Mouse (Mus musculus): ENCODE data around the gene Surf2. TPM values are rescaled to one million over a fixed set of nuclear protein-coding genes. Genes with fewer than 3 reads are reported as not detected.

Surf2 gene
- polyA plus RNA-seq (2014; fragmentation: Illumina TruSeq; extraction: RNeasy Lipid Tissue Mini Kit (QIAGEN cat#74804); ENCODE audit: low read depth, low replicate concordance): 10.4 TPM

GRCm38 (mm10) chr2:26915927-26916728 is at the start of gene Surf2, which contains the start of gene Surf1:
Surf2 (plus strand) TSS chr2:26916367.
Surf1 (minus strand) TSS chr2:26916530.

GRCm38 (mm10) chr2:26902467-26903220 is 13.5 kb upstream of the Surf2 start, which contains the start of gene Surf6:
Surf6 (minus strand) TSS chr2:26902879.

GRCm38 (mm10) chr2:26910124-26910993 is 5.8 kb upstream of the Surf2 start, which contains the start of the genes Med22 and Rpl7a:
Med22 (minus strand) TSS chr2:26910677.
Rpl7a (plus strand) TSS chr2:26910764.

GRCm38 (mm10) chr2:26933304-26934055 is 17.3 kb downstream of the Surf2 start, which contains the start of the genes Surf4 and Stkld1:
Surf4 (minus strand) TSS chr2:26933928.
Stkld1 (plus strand) TSS chr2:26934047.

GRCm38 (mm10) chr2:26963923-26964723 is 48.0 kb downstream of the Surf2 start, which contains the start of gene Rexo4:
Rexo4 (minus strand) TSS chr2:26964386.

Other genes starting within 250 kb of the Surf2 start
- not detected for gene Lcn4, start 245.1 kb upstream of the Surf2 start, polyA plus RNA-seq (2014; fragmentation: Illumina TruSeq; extraction: RNeasy Lipid Tissue Mini Kit (QIAGEN cat#74804); ENCODE audit: low read depth, low replicate concordance)
- 5.7 TPM for gene Abo, start 51.4 kb upstream of the Surf2 start, polyA plus RNA-seq (2014; fragmentation: Illumina TruSeq; extraction: RNeasy Lipid Tissue Mini Kit (QIAGEN cat#74804); ENCODE audit: low read depth, low replicate concordance)
- gene Surf6, start 13.5 kb upstream of the Surf2 start, polyA plus RNA-seq (2014; fragmentation: Illumina TruSeq; extraction: RNeasy Lipid Tissue Mini Kit (QIAGEN cat#74804); ENCODE audit: low read depth, low replicate concordance): 11.2 TPM
- gene Med22, start 5.7 kb upstream of the Surf2 start, polyA plus RNA-seq (2014; fragmentation: Illumina TruSeq; extraction: RNeasy Lipid Tissue Mini Kit (QIAGEN cat#74804); ENCODE audit: low read depth, low replicate concordance): 8.1 TPM
- 58.1 TPM for gene Rpl7a, start 5.6 kb upstream of the Surf2 start, polyA plus RNA-seq (2014; fragmentation: Illumina TruSeq; extraction: RNeasy Lipid Tissue Mini Kit (QIAGEN cat#74804); ENCODE audit: low read depth, low replicate concordance)
- 55.3 TPM for gene Surf1, start 163 bp downstream of the Surf2 start, polyA plus RNA-seq (2014; fragmentation: Illumina TruSeq; extraction: RNeasy Lipid Tissue Mini Kit (QIAGEN cat#74804); ENCODE audit: low read depth, low replicate concordance)
- 77.8 TPM for gene Surf4, start 17.6 kb downstream of the Surf2 start, polyA plus RNA-seq (2014; fragmentation: Illumina TruSeq; extraction: RNeasy Lipid Tissue Mini Kit (QIAGEN cat#74804); ENCODE audit: low read depth, low replicate concordance)
- not detected for gene Stkld1, start 17.7 kb downstream of the Surf2 start, polyA plus RNA-seq (2014; fragmentation: Illumina TruSeq; extraction: RNeasy Lipid Tissue Mini Kit (QIAGEN cat#74804); ENCODE audit: low read depth, low replicate concordance)
- gene Rexo4, start 48.0 kb downstream of the Surf2 start, polyA plus RNA-seq (2014; fragmentation: Illumina TruSeq; extraction: RNeasy Lipid Tissue Mini Kit (QIAGEN cat#74804); ENCODE audit: low read depth, low replicate concordance): 56.8 TPM
- gene Adamts13, start 57.0 kb downstream of the Surf2 start, polyA plus RNA-seq (2014; fragmentation: Illumina TruSeq; extraction: RNeasy Lipid Tissue Mini Kit (QIAGEN cat#74804); ENCODE audit: low read depth, low replicate concordance): 0.16 TPM
- gene Cacfd1, start 93.6 kb downstream of the Surf2 start, polyA plus RNA-seq (2014; fragmentation: Illumina TruSeq; extraction: RNeasy Lipid Tissue Mini Kit (QIAGEN cat#74804); ENCODE audit: low read depth, low replicate concordance): 25.0 TPM
- gene Slc2a6, start 111.6 kb downstream of the Surf2 start, polyA plus RNA-seq (2014; fragmentation: Illumina TruSeq; extraction: RNeasy Lipid Tissue Mini Kit (QIAGEN cat#74804); ENCODE audit: low read depth, low replicate concordance): not detected
- not detected for gene Mymk, start 155.8 kb downstream of the Surf2 start, polyA plus RNA-seq (2014; fragmentation: Illumina TruSeq; extraction: RNeasy Lipid Tissue Mini Kit (QIAGEN cat#74804); ENCODE audit: low read depth, low replicate concordance)
- gene Adamtsl2, start 163.0 kb downstream of the Surf2 start, polyA plus RNA-seq (2014; fragmentation: Illumina TruSeq; extraction: RNeasy Lipid Tissue Mini Kit (QIAGEN cat#74804); ENCODE audit: low read depth, low replicate concordance): not detected
- gene Fam163b, start 226.1 kb downstream of the Surf2 start, polyA plus RNA-seq (2014; fragmentation: Illumina TruSeq; extraction: RNeasy Lipid Tissue Mini Kit (QIAGEN cat#74804); ENCODE audit: low read depth, low replicate concordance): not detected
- gene Dbh, start 248.9 kb downstream of the Surf2 start, polyA plus RNA-seq (2014; fragmentation: Illumina TruSeq; extraction: RNeasy Lipid Tissue Mini Kit (QIAGEN cat#74804); ENCODE audit: low read depth, low replicate concordance): not detected